Mouse (Mus musculus) MEL (cell line): ENCODE measurements around the gene Sez6l. TPM values are rescaled to one million over a fixed set of nuclear protein-coding genes. Genes with fewer than 3 reads are reported as not detected.

Experiments
- DNase-seq: peaks from one replicate; pipeline ENCODE4 v3.0.0; 2011; ENCODE audit warnings: low read depth, low spot score
- H3K27ac ChIP-seq: 2 replicates; pipeline ENCODE4 v1.5.1; 2012; ENCODE audit warnings: low read depth, mild to moderate bottlenecking, control low read depth, low read length, moderate library complexity; ENCODE audit not compliant: control insufficient read depth
- H3K27me3 ChIP-seq, 2 experiments: fragments of 150-350 bp in 1 of 2; sonication (generic) in 1 of 2; 2 replicates each; pipeline ENCODE4 v1.6.1; 2012; ENCODE audit warnings: low read length in 2 of 2, mild to moderate bottlenecking in 2 of 2, improper control_type of control experiment in 1 of 2, moderate library complexity in 1 of 2; ENCODE audit not compliant: insufficient read depth in 2 of 2, control insufficient read depth in 1 of 2
- H3K36me3 ChIP-seq, 2 experiments: 2 replicates each; pipeline ENCODE4 v1.6.1; 2012 to 2014; ENCODE audit warnings: low read length in 2 of 2, improper control_type of control experiment in 1 of 2, inconsistent platforms in 1 of 2, mild to moderate bottlenecking in 1 of 2; ENCODE audit not compliant: insufficient read depth in 2 of 2, control insufficient read depth in 1 of 2
- H3K4me1 ChIP-seq, 2 experiments: fragments of 150-350 bp in 1 of 2; sonication (generic) in 1 of 2; 2 replicates each; pipeline ENCODE4 v1.6.1; 2012; ENCODE audit warnings: low read length in 2 of 2, improper control_type of control experiment in 1 of 2, mild to moderate bottlenecking in 1 of 2; ENCODE audit not compliant: insufficient read depth in 2 of 2, control insufficient read depth in 1 of 2
- H3K4me3 ChIP-seq, 2 experiments: fragments of 150-350 bp in 1 of 2; sonication (generic) in 1 of 2; 2 replicates each; pipeline ENCODE4 v1.5.1; 2012; ENCODE audit warnings: low read depth in 2 of 2, low read length in 2 of 2, mild to moderate bottlenecking in 2 of 2, moderate library complexity in 2 of 2, control low read depth in 1 of 2, improper control_type of control experiment in 1 of 2; ENCODE audit not compliant: control insufficient read depth in 1 of 2, insufficient read depth in 1 of 2
- H3K79me2 ChIP-seq: 2 replicates; pipeline ENCODE4 v1.6.1; 2012; ENCODE audit warnings: mild to moderate bottlenecking, low read length, moderate library complexity; ENCODE audit not compliant: control insufficient read depth, poor library complexity, insufficient read depth
- H3K9ac ChIP-seq: 2 replicates; pipeline ENCODE4 v1.6.1; 2012; ENCODE audit warnings: low read depth, mild to moderate bottlenecking, control low read depth, low read length, moderate library complexity; ENCODE audit not compliant: control insufficient read depth, poor library complexity, severe bottlenecking
- H3K9me3 ChIP-seq: fragments of 150-350 bp; sonication (generic); replicated peaks from 2 replicates; pipeline ENCODE4 v1.6.1; 2012; ENCODE audit warnings: mild to moderate bottlenecking, low read length, improper control_type of control experiment, moderate library complexity; ENCODE audit not compliant: insufficient read depth
- CHD1 ChIP-seq: IDR thresholded peaks from 2 replicates; pipeline ENCODE4 v1.6.1; 2012; ENCODE audit warnings: low read depth, mild to moderate bottlenecking, inconsistent platforms, low read length, improper control_type of control experiment
- CHD2 ChIP-seq: IDR thresholded peaks from 2 replicates; pipeline ENCODE4 v1.6.1; 2011; ENCODE audit warnings: low read length, improper control_type of control experiment
- ETS1 ChIP-seq: IDR thresholded peaks from 2 replicates; pipeline ENCODE4 v1.6.1; 2012; ENCODE audit warnings: low read depth, mild to moderate bottlenecking, inconsistent platforms, low read length, improper control_type of control experiment, moderate library complexity
- JUND ChIP-seq: IDR thresholded peaks from 2 replicates; pipeline ENCODE4 v1.6.1; 2011; ENCODE audit warnings: low read depth, mild to moderate bottlenecking, improper control_type of control experiment, low read length
- MAX ChIP-seq: IDR thresholded peaks from 2 replicates; pipeline ENCODE4 v1.6.1; 2011; ENCODE audit warnings: low read length, improper control_type of control experiment
- MXI1 ChIP-seq: IDR thresholded peaks from 2 replicates; pipeline ENCODE4 v1.6.1; 2011; ENCODE audit warnings: mild to moderate bottlenecking, low read depth, low read length, improper control_type of control experiment
- MYC ChIP-seq: IDR thresholded peaks from 2 replicates; pipeline ENCODE4 v1.6.1; 2011; ENCODE audit warnings: low read depth, mild to moderate bottlenecking, low read length, improper control_type of control experiment, moderate library complexity
- POLR2AphosphoS2 ChIP-seq: IDR thresholded peaks from 2 replicates; pipeline ENCODE4 v1.6.1; 2011; ENCODE audit warnings: low read length, improper control_type of control experiment
- POLR2AphosphoS5 ChIP-seq: IDR thresholded peaks from 2 replicates; pipeline ENCODE4 v1.6.1; 2012; ENCODE audit warnings: low read depth, borderline replicate concordance, mild to moderate bottlenecking, inconsistent platforms, low read length, moderate library complexity, mixed read lengths
- RAD21 ChIP-seq: IDR thresholded peaks from 2 replicates; pipeline ENCODE4 v1.6.1; 2011; ENCODE audit warnings: mild to moderate bottlenecking, low read depth, low read length, improper control_type of control experiment
- RCOR1 ChIP-seq: IDR thresholded peaks from 2 replicates; pipeline ENCODE4 v1.6.1; 2012; ENCODE audit warnings: low read depth, mild to moderate bottlenecking, inconsistent platforms, low read length, improper control_type of control experiment
- SMC3 ChIP-seq: IDR thresholded peaks from 2 replicates; pipeline ENCODE4 v1.6.1; 2011; ENCODE audit warnings: low read depth, low read length, improper control_type of control experiment
- TAL1 ChIP-seq: IDR thresholded peaks from 2 replicates; pipeline ENCODE4 v1.6.1; 2012; ENCODE audit warnings: mild to moderate bottlenecking, inconsistent platforms, low read length, moderate library complexity, mixed read lengths
- TBP ChIP-seq: IDR thresholded peaks from 2 replicates; pipeline ENCODE4 v1.8.0; 2011; ENCODE audit warnings: low read depth, low read length, improper control_type of control experiment
- TCF12 ChIP-seq: IDR thresholded peaks from 2 replicates; pipeline ENCODE4 v1.6.1; 2014; ENCODE audit warnings: low read depth, mild to moderate bottlenecking, inconsistent platforms, low read length, improper control_type of control experiment, moderate library complexity
- ZC3H11A ChIP-seq: IDR thresholded peaks from 2 replicates; pipeline ENCODE4 v1.6.1; 2012; ENCODE audit warnings: low read depth, mild to moderate bottlenecking, inconsistent platforms, low read length, improper control_type of control experiment
- polyA plus RNA-seq, 2 experiments: library from polyadenylated mRNA; stranded (reverse) in 1 of 2; unstranded in 1 of 2; fragments of >175 nt in 1 of 2; fragments of >200 nt in 1 of 2; gene quantifications; 2 replicates each; pipeline versions ENCODE4 v1.2.1 to v1.2.4; 2012; ENCODE audit warnings: low replicate concordance in 2 of 2, low read depth in 1 of 2; ENCODE audit not compliant: insufficient read length in 2 of 2, insufficient read depth in 1 of 2, missing spikeins in 1 of 2
- total RNA-seq: library from RNA; depleted of rRNA; stranded (reverse); fragments of 300-350 nt; gene quantifications from 2 replicates; pipeline ENCODE4 v1.2.3, GENCODE M21; 2012

Gene Sez6l
- total and polyA plus RNA-seq, 3 experiments = not detected

DNA sequence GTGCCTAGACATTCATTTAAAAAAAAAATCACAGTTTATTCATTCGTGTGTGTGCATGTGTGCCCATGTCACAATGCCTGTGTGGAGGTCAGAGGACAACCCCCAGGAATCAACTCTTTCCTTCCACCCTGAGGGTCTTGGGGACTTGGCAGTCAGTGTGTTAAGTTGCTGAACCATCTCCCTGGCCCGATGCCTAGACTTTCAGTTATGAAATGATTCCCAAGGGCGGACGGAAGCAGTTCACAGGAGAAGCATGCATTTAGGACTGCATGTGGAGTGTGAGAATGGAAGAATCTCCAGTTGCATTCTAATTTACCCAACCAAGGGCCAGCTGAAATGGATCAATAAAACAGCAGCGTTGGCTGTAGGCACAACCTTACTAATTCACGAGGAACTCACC is 110.7 kb downstream of the Sez6l start:
- Histone ChIP-seq H3K4me3 (no peak overlapping the region), H3K27me3 (no peaks in the 10 kb centered on the region), H3K4me1 (no peaks in the 10 kb centered on the region), H3K9ac (no peak overlapping the region), H3K36me3 (no peaks in the 10 kb centered on the region), H3K27ac (no peak overlapping the region), H3K79me2 (no peaks in the 10 kb centered on the region), H3K9me3 (no peaks in the 10 kb centered on the region)
- TF ChIP-seq JUND = no peak
- no peak for TF ChIP-seq POLR2AphosphoS2
- TF ChIP-seq TAL1 = no peak
- TF ChIP-seq ETS1 = no peak
- no peak for TF ChIP-seq POLR2AphosphoS5
- no peak for TF ChIP-seq TBP
- TF ChIP-seq RAD21 = no peak
- TF ChIP-seq SMC3 = no peak
- TF ChIP-seq TCF12 = no peak
- TF ChIP-seq CHD1 = no peak
- TF ChIP-seq RCOR1 = no peak
- no peak for TF ChIP-seq CHD2
- TF ChIP-seq MXI1 = no peak
- TF ChIP-seq MYC = no peak
- DNase-seq = no peak

DNA sequence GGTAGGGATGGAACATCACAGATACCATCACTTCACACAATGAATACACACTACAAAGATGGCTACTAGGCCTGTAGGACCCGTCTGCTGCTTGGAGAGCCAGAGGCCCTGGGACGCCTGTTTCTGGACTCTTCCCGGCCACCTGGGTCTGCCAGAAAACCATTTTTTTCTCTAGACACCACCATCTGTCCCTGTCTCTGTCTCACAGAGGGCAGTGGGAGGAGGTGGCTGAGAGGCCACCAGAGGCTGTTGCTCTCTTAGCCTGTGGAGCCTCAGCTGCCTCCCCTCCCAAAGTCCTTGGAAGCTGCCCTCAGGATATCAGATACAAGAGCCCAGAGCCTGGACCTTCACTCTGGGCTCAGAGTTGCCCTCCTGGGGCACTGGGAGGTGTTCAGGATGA is 117.1 kb downstream of the Sez6l start:
- Histone ChIP-seq H3K79me2 (no peaks in the 10 kb centered on the region), H3K9me3 (no peaks in the 10 kb centered on the region)
- no peak for TF ChIP-seq MAX

DNA sequence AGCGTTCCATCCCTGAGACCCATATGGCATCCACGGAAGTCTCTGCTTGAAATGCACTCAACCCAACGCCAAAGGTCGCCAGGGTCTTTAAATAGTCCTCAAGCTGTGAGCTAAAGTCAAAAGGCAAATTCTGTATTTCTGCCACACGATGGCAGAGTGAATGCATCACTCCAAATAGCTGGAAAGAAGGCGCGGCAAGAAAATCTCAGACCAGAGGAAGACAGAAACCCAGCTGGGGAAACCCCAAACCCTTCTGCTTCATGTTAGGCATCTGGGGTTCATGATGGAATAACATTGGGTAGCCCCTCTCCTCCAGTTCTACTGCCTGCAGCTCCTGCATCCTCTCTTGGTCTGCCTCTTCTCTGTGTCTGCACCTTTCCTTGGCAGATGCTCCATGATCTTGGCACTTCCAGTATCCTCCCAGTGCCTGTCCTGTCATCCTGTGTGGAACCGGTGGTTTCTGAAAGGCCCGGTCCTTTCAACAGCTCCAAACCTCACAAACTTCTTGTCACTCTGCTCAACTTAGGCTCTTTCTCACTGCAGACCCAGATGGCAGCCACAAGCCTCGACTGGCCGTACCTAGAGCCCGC is 121.9 kb downstream of the Sez6l start:
- no peaks in the 10 kb centered on the region for H3K79me2 ChIP-seq
- no peak overlapping the region for H3K27ac ChIP-seq
- TF ChIP-seq ZC3H11A = no peak
- H3K9ac ChIP-seq = no peak overlapping the region
- H3K4me3 ChIP-seq = no peak overlapping the region
- H3K4me1 ChIP-seq = no peaks in the 10 kb centered on the region
- DNase-seq = no peak
- no peaks in the 10 kb centered on the region for H3K36me3 ChIP-seq
- H3K9me3 ChIP-seq = no peaks in the 10 kb centered on the region
- H3K27me3 ChIP-seq = no peaks in the 10 kb centered on the region

More for the DNA sequence above, 117.1 kb downstream of the Sez6l start:
- no peaks in the 10 kb centered on the region for H3K27me3 ChIP-seq
- H3K9ac ChIP-seq = no peak overlapping the region
- H3K36me3 ChIP-seq = no peaks in the 10 kb centered on the region
- no peak overlapping the region for H3K27ac ChIP-seq
- DNase-seq = no peak
- no peak overlapping the region for H3K4me3 ChIP-seq
- H3K4me1 ChIP-seq = no peaks in the 10 kb centered on the region
